Mouse (Mus musculus) small intestine, adult 2 months (tissue): Measurements from ENCODE around the gene C2cd4c.

Source experiments
- CTCF ChIP-seq: fragments of 200-500 bp; IDR thresholded peaks from 2 replicates; pipeline ENCODE4 v1.5.1; 2012; ENCODE audit warnings: low read depth, mild to moderate bottlenecking, control low read depth, inconsistent platforms, low read length, moderate library complexity, mixed read lengths; ENCODE audit not compliant: insufficient replicate concordance, insufficient read length; ENCODE audit errors: extremely low read depth
- POLR2A ChIP-seq: fragments of 200-500 bp; IDR thresholded peaks from 2 replicates; pipeline ENCODE4 v1.6.1; 2012; ENCODE audit warnings: low read depth, mild to moderate bottlenecking, control low read depth, inconsistent platforms, low read length, moderate library complexity

GRCm38 (mm10) chr10:79574350-79574749 lies 39.5 kb downstream of the C2cd4c start:
- no peak for TF ChIP-seq CTCF
- TF ChIP-seq POLR2A = no peak
